Mouse (Mus musculus): ENCODE data around the gene Gfod1. TPM values are rescaled to one million over a fixed set of nuclear protein-coding genes. Genes with fewer than 3 reads are reported as not detected.

The Gfod1 gene
- polyA plus RNA-seq, 1 experiment from 2014 or later, result 0.18 TPM

DNA sequence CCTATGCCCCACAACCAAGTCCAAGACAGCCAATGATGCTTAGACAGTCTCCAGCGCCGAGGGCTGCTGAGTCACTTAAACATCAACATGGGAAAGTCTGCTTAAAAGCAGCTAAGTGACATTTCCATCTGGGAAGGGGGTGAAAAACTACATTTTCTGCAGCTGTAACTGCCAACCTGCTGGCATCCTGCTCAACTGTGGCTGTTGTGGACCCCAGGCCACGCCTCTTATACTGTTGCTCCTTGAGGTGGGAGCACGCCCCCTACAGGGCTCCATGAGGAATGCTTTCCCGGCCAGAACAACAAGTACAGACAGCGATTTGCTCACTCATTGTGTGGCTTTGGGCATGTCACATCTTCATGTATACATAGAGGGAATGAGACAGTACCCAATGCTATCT is 106.8 kb downstream of the Gfod1 start:
- 71% methylated on average over 6 of the region's 6 CpGs for WGBS
- no peak for ATAC-seq

DNA sequence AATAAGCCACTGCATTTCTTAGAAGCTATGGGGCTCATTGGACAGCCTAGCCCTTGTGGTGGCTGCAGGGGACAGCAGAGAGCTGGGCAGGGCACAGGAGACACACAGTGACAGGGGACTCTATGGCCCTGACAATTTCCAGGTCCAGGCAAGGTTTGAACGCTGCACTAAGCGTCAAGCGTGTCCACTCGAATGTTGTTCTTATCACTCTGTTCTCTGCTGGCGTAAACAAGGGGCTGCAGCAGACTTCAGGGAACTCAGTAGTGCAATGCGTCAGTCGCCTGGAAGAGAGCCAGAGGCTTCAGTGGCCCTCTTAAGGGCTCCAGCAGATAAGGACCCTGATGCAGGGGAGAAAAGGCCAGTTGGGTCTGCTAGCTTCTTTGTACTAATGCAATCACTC is 108.0 kb downstream of the Gfod1 start:
- H3K27me3 ChIP-seq (replicated peaks; ENCODE audit: control insufficient read depth, insufficient read depth, low read length), result no peaks in the 10 kb centered on the region
- no peak overlapping the region for H3K4me3 ChIP-seq (ENCODE audit: low read length)
- H3K36me3 ChIP-seq (ENCODE audit: control insufficient read depth, insufficient read depth, low read length), result no peaks in the 10 kb centered on the region
- H3K4me1 ChIP-seq (ENCODE audit: control insufficient read depth, insufficient read depth, low read length), result peaks cover 3% of the 10 kb centered on the region; the same call in 1 of the 2 replicates
- no peaks in the 10 kb centered on the region for H3K9me3 ChIP-seq (ENCODE audit: control insufficient read depth, low read length)
- no peak overlapping the region for H3K4me2 ChIP-seq (ENCODE audit: low read depth, low read length)
- no peak overlapping the region for H3K9ac ChIP-seq (ENCODE audit: low read depth, low read length)
- 29% methylated on average over 7 of the region's 7 CpGs for whole genome bisulfite sequencing
- no peak overlapping the region for H3K27ac ChIP-seq (ENCODE audit: low read length)
- ATAC-seq, result no peak

More for the DNA sequence above, 106.8 kb downstream of the Gfod1 start:
- H3K4me3 ChIP-seq (ENCODE audit: low read length), result no peak overlapping the region
- H3K9me3 ChIP-seq (ENCODE audit: control insufficient read depth, low read length), result no peaks in the 10 kb centered on the region
- H3K4me1 ChIP-seq (ENCODE audit: control insufficient read depth, insufficient read depth, low read length), result 0 out of 2 replicates have a peak, but pooled peaks cover 3% of the 10 kb centered on the region
- H3K9ac ChIP-seq (ENCODE audit: low read depth, low read length), result no peak overlapping the region
- H3K27me3 ChIP-seq (replicated peaks; ENCODE audit: control insufficient read depth, insufficient read depth, low read length), result no peaks in the 10 kb centered on the region
- no peak overlapping the region for H3K27ac ChIP-seq (ENCODE audit: low read length)
- H3K4me2 ChIP-seq (ENCODE audit: low read depth, low read length), result no peak overlapping the region
- H3K36me3 ChIP-seq (ENCODE audit: control insufficient read depth, insufficient read depth, low read length), result no peaks in the 10 kb centered on the region

DNA sequence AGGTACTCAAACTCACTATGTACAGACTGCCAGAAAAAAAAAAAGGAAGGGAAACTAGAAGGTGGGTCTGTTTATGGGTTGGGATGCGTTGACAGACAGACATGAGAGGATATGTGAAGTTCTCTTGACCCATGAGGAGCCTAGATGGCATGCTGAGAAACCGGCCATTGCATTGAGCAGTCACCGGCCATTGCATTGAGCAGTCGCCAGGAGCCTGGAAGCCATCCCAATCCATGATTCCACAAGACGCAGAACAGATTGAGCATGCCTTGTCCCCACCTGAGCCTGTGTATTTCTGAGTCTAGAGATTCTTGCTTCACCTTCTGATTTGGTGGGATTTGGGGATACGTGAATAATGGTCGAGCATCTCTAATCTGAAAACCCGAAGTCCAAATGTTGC is 110.0 kb downstream of the Gfod1 start:
- H3K4me2 ChIP-seq (ENCODE audit: low read depth, low read length), result no peak overlapping the region
- peaks cover 3% of the 10 kb centered on the region; the same call in 1 of the 2 replicates for H3K4me1 ChIP-seq (ENCODE audit: control insufficient read depth, insufficient read depth, low read length)
- no peaks in the 10 kb centered on the region for H3K36me3 ChIP-seq (ENCODE audit: control insufficient read depth, insufficient read depth, low read length)
- no peak overlapping the region for H3K9ac ChIP-seq (ENCODE audit: low read depth, low read length)
- no peaks in the 10 kb centered on the region for H3K9me3 ChIP-seq (ENCODE audit: control insufficient read depth, low read length)
- no peak overlapping the region for H3K27ac ChIP-seq (ENCODE audit: low read length)
- no peak for ATAC-seq
- 89% methylated on average over 8 of the region's 8 CpGs for WGBS
- no peaks in the 10 kb centered on the region for H3K27me3 ChIP-seq (replicated peaks; ENCODE audit: control insufficient read depth, insufficient read depth, low read length)
- no peak overlapping the region for H3K4me3 ChIP-seq (ENCODE audit: low read length)

DNA sequence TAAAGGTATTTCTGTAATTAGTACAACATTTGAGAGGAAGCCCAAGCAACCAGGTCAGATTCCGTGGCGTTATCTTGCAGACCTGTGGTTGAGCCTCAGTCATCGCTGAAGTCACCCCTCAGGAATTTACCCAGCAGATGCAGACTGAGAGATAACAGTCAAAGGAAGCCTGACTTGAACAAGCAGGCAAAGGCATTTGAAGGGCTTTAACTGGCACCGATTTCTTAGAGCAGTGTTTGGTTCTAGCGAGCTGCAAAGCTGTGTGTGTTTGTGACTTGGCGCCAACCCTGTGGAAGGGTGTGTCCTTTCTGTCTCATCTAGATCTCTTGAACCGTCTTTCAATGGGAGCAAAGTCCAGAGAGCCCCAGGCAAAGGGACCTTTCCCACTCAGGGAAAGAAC is 110.7 kb downstream of the Gfod1 start:
- no peak overlapping the region for H3K4me2 ChIP-seq (ENCODE audit: low read depth, low read length)
- H3K4me1 ChIP-seq (ENCODE audit: control insufficient read depth, insufficient read depth, low read length), result peaks cover 3% of the 10 kb centered on the region; the same call in 1 of the 2 replicates
- 16% methylated on average over 7 of the region's 7 CpGs for WGBS
- H3K27ac ChIP-seq (ENCODE audit: low read length), result no peak overlapping the region
- H3K4me3 ChIP-seq (ENCODE audit: low read length), result no peak overlapping the region
- peak; percentile 56 for ATAC-seq
- no peaks in the 10 kb centered on the region for H3K27me3 ChIP-seq (replicated peaks; ENCODE audit: control insufficient read depth, insufficient read depth, low read length)
- 0 out of 2 replicates have a peak overlapping the region, but pooled peaks have one; percentile 33 for H3K9ac ChIP-seq (ENCODE audit: low read depth, low read length)
- H3K36me3 ChIP-seq (ENCODE audit: control insufficient read depth, insufficient read depth, low read length), result no peaks in the 10 kb centered on the region
- no peaks in the 10 kb centered on the region for H3K9me3 ChIP-seq (ENCODE audit: control insufficient read depth, low read length)

DNA sequence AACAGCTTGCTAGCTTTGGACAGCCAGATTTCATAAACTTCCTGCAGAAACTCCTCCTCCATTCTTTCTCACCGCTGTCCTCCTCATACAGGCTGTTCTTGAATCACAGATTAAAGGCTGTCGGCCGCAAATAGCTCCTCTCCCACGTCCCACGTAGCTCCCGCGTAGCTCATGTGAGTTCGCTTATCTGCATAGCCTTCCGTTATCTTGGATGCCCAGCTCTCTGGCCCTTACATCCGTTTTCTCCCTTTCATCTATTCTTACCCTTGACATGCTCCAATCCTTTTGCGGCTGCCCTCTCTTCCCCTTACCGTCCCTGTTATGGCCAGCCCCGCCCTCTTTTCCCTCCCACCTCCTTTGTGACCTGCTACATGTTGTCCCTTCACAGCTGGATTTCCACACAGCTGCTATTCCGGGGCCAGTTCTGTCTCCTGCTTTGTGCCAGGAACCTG is 112.2 kb downstream of the Gfod1 start:
- Histone ChIP-seq H3K4me1 (ENCODE audit: control insufficient read depth, insufficient read depth, low read length) (peaks cover 3% of the 10 kb centered on the region; the same call in 1 of the 2 replicates), H3K4me2 (ENCODE audit: low read depth, low read length) (peak overlapping the region; percentile 24), H3K36me3 (ENCODE audit: control insufficient read depth, insufficient read depth, low read length) (no peaks in the 10 kb centered on the region), H3K27me3 (replicated peaks; ENCODE audit: control insufficient read depth, insufficient read depth, low read length) (no peaks in the 10 kb centered on the region), H3K4me3 (ENCODE audit: low read length) (peak overlapping the region; percentile 13), H3K9ac (ENCODE audit: low read depth, low read length) (no peak overlapping the region), H3K9me3 (ENCODE audit: control insufficient read depth, low read length) (no peaks in the 10 kb centered on the region), H3K27ac (ENCODE audit: low read length) (no peak overlapping the region)
- WGBS, result 5% methylated on average over 14 of the region's 14 CpGs
- ATAC-seq, result peak; percentile 46

DNA sequence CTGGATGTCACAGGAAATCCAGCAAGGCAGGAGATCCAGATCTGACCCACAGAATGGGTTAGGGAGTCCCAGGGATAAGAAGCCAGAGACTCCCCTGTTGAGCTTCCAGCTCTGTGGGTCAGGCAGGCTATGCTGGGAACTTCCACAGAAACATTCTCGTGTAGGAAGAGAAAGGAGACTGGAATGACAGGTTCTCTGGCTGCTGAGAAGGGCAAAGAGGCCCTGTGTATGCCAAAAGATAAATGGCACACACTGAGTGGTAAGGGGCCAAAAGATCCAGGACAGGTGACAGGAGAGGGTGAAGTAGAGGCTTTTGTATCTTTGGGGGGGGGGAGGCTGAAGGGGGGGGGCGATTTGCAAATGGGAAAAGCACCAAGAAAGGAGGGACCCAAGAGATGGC is 112.7 kb downstream of the Gfod1 start:
- Histone ChIP-seq H3K27me3 (replicated peaks; ENCODE audit: control insufficient read depth, insufficient read depth, low read length) (no peaks in the 10 kb centered on the region), H3K9ac (ENCODE audit: low read depth, low read length) (no peak overlapping the region), H3K4me2 (ENCODE audit: low read depth, low read length) (peak overlapping the region; percentile 24; the same call in 1 of the 2 replicates), H3K4me1 (ENCODE audit: control insufficient read depth, insufficient read depth, low read length) (peaks cover 3% of the 10 kb centered on the region; the same call in 1 of the 2 replicates), H3K4me3 (ENCODE audit: low read length) (no peak overlapping the region), H3K9me3 (ENCODE audit: control insufficient read depth, low read length) (no peaks in the 10 kb centered on the region), H3K27ac (ENCODE audit: low read length) (no peak overlapping the region), H3K36me3 (ENCODE audit: control insufficient read depth, insufficient read depth, low read length) (no peaks in the 10 kb centered on the region)
- WGBS, result 17% methylated on average over 1 of the region's 2 CpGs
- ATAC-seq, result no peak

DNA sequence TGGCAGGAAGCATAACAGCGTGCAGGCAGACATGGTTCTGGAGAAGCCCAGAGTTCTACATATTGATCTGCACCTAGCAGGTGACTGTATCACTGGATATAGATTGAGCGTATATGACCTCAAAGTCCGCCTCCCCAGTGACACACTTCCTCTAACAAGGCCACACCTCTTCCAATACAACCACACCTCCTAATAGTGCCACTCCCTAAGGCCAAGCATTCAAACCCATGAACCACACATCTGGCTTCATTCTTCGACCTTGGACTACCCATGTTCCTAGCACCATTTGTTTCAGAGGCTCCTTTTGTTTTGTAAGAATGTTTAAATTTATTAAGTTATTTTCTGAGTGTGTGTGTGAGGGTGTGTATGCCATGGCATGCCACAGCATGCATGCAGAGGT is 116.2 kb downstream of the Gfod1 start:
- no peak overlapping the region for H3K4me2 ChIP-seq (ENCODE audit: low read depth, low read length)
- no peak overlapping the region for H3K4me3 ChIP-seq (ENCODE audit: low read length)
- no peaks in the 10 kb centered on the region; the same call in 1 of the 2 replicates for H3K4me1 ChIP-seq (ENCODE audit: control insufficient read depth, insufficient read depth, low read length)
- ATAC-seq, result no peak
- H3K9me3 ChIP-seq (ENCODE audit: control insufficient read depth, low read length), result no peaks in the 10 kb centered on the region
- 92% methylated on average over 4 of the region's 4 CpGs for WGBS
- H3K9ac ChIP-seq (ENCODE audit: low read depth, low read length), result no peak overlapping the region
- H3K27ac ChIP-seq (ENCODE audit: low read length), result no peak overlapping the region
- H3K27me3 ChIP-seq (replicated peaks; ENCODE audit: control insufficient read depth, insufficient read depth, low read length), result no peaks in the 10 kb centered on the region
- no peaks in the 10 kb centered on the region for H3K36me3 ChIP-seq (ENCODE audit: control insufficient read depth, insufficient read depth, low read length)

DNA sequence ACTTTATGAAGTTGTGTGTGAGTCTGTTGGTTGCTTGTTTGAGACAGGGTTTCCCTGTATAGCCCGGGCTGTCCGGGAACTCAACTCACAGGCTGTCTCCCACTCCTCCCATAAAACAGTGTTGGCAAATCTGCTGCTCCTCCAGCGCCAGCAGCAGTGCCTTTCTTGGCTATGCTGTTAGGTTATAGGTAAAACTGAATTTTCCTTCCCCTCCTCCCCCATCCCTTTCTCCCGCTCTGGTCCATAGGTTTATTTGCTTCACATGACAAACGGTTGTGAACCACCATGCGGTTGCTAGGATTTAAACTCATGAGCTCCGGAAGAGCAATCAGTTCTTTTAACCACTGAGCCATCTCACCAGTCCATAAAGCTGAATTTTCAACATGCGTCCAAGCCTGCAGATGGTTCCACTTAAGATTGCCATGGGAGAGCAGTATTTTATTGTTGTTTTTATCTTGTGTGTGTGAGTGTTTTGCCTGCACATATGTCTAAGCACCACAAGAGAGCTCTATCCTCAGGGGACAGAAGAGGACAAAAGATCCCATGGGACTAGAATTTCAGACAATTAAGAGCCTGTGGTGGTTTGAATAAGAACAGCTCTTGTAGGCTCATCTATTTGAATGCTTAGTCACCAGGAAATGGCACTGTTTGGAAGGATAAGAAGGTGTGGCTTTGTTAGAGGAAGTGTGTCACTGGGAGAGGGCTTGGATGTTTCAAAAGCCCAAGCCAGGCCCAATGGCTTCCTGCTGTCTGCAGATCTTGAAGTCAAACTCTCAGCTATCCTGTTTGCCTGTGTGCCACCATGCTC is 120.5 kb downstream of the Gfod1 start:
- Histone ChIP-seq H3K4me1 (ENCODE audit: control insufficient read depth, insufficient read depth, low read length) (no peaks in the 10 kb centered on the region), H3K4me3 (ENCODE audit: low read length) (peak overlapping the region; percentile 33), H3K27ac (ENCODE audit: low read length) (no peak overlapping the region), H3K27me3 (replicated peaks; ENCODE audit: control insufficient read depth, insufficient read depth, low read length) (no peaks in the 10 kb centered on the region), H3K9me3 (ENCODE audit: control insufficient read depth, low read length) (no peaks in the 10 kb centered on the region), H3K4me2 (ENCODE audit: low read depth, low read length) (peak overlapping the region; percentile 46), H3K36me3 (ENCODE audit: control insufficient read depth, insufficient read depth, low read length) (no peaks in the 10 kb centered on the region), H3K9ac (ENCODE audit: low read depth, low read length) (no peak overlapping the region)
- peak; percentile 46; the same call in 1 of the 2 replicates for ATAC-seq
- WGBS, result 35% methylated on average over 8 of the region's 8 CpGs

DNA sequence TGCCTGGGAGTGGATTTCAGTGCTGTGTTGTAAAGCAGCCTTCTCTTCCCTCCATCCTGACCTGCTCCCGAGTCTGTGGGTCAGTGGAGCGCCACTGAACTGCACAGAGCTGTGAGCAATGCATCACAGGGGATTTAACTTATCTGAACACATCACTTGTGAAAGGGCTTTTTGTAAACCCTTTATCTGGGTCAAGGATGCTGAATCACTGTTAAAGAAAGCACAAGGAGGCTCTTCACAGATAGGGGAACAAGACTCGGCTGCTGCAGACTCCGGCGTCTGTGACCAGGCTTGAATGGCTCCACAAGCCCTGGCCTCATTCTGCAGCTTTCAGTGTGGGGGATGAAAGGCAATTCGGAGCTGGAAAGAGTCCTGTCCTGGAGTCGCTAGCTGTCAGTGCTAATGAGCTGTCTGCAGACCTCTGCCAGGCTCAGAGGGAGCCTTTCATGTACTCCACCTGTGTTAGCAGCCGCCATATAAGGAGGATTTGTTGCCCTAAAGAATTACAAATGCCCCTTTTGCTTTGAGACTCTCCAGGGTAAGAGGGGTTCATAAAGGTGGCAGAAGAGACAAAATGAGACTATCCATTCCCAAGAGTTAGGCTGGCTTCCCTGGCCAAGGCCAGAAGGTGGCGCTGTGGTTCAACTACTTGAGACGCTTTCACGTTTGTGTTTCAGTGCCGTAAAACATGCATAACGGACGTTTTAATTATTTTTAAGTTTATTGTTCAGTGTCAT is 121.3 kb downstream of the Gfod1 start:
- no peak for ATAC-seq
- 12% methylated on average over 14 of the region's 14 CpGs for WGBS
- H3K9ac ChIP-seq (ENCODE audit: low read depth, low read length), result no peak overlapping the region

More for the DNA sequence above, 121.3 kb downstream of the Gfod1 start:
- H3K4me2 ChIP-seq (ENCODE audit: low read depth, low read length), result peak overlapping the region; percentile 46
- H3K4me1 ChIP-seq (ENCODE audit: control insufficient read depth, insufficient read depth, low read length), result no peaks in the 10 kb centered on the region
- H3K27me3 ChIP-seq (replicated peaks; ENCODE audit: control insufficient read depth, insufficient read depth, low read length), result no peaks in the 10 kb centered on the region
- H3K4me3 ChIP-seq (ENCODE audit: low read length), result peak overlapping the region; percentile 33
- no peaks in the 10 kb centered on the region for H3K9me3 ChIP-seq (ENCODE audit: control insufficient read depth, low read length)
- H3K36me3 ChIP-seq (ENCODE audit: control insufficient read depth, insufficient read depth, low read length), result no peaks in the 10 kb centered on the region
- no peak overlapping the region for H3K27ac ChIP-seq (ENCODE audit: low read length)
